Mouse (Mus musculus): ENCODE data around the gene Nom1.

DNA sequence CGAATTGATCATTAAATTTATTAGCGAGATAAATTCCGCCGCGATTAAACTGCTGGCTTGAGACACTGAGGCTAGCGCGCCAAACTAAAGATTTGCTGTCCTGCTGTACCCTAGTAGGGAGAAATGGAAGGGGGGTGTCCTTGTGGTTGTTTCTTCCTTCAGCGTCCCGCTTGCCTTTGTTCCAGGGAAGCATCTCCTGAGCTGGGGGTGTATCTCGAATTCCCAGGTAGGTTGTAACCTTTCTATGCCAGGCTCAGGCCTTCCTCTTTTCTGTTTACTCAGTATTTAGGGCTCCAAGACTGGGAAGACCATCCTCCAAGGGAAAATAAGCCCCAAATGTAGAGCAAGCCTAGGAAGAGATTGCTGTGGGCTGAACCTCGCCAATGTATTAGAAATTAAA, 36.9 kb downstream of the Nom1 start:
- no peak for TF ChIP-seq GATA1 (IDR thresholded peaks at IDR 0.05; ENCODE audit: low read length)
- TF ChIP-seq TAL1 (IDR thresholded peaks at IDR 0.05; ENCODE audit: low read length), result no peak

Measured in erythroblast, embryonic 14.5 days (primary cell).